Comparison of ENCODE assay signal across 16 mouse cellular contexts in the genomic region with DNA sequence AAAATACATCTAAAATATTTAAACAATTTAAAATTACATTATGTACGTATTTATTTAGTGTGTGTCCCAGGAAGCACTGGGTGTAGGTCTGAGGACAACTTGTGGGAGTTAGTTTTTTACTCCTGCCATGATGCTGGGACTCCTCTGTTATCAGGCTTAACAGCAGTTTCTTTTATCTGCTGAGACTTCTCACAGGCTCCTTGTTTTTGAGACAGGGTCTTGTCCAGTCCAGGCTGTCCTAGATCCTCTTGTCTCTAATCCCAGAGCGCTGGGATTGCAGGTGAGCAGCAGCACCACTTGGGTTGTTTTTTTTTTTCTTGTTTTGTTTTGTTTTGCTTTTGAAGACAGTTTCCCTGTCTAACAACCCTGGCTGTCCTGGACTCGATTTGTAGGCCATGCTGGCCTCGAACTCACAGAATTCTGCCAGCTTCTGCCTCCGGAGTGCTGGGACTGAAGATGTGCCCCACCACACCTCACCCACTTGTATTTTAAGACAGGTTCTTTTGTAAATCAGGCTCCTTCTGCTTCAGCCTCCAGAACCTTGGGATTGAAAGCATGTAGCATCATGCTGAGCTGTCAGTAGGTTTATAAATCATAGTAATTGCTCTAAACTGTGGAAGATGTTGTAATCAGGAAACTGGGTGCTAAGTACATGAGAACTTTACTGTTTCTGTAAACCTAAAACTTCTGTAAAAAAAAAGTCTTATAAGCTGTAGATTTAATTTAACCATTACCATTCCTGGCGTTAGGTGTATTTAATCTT. TPM values are rescaled to one million over a fixed set of nuclear protein-coding genes. Genes with fewer than 3 reads are reported as not detected.
DNase-seq lines count a peak whose midpoint lies in the region; ATAC-seq lines count a peak whose summit lies in the region.
"Had no signal": no experiment of that assay in that cellular context is flagged by ENCODE, and none has a peak within 500 bp of the region (broad histone marks: within the 10 kb centered on the region; RNA-seq: fewer than 3 reads in every experiment).

No protein-coding gene starts in this region.

- H3K27ac ChIP-seq in intestine, embryonic 16.5 days (ENCODE audit: low read length): 0 out of 2 replicates have a peak overlapping the region, but pooled peaks have one; percentile 18
- H3K27ac ChIP-seq in intestine, embryonic 15.5 days: no peak overlapping the region
- peak overlapping the region; percentile 97 for H3K27ac ChIP-seq in liver, embryonic 15.5 days (replicated peaks)

- H3K9me3 ChIP-seq in intestine, embryonic 16.5 days (ENCODE audit: control insufficient read depth, low read length): no peaks in the 10 kb centered on the region
- H3K9me3 ChIP-seq in intestine, embryonic 15.5 days: no peaks in the 10 kb centered on the region
- no peaks in the 10 kb centered on the region for H3K9me3 ChIP-seq in liver, embryonic 15.5 days (replicated peaks)

- ATAC-seq in intestine, embryonic 16.5 days: no peak
- no peak for ATAC-seq in intestine, embryonic 15.5 days
- no peak for ATAC-seq in liver, embryonic 15.5 days (ENCODE audit: insufficient read depth)

- peak; percentile 59 for DNase-seq in NIH3T3 (ENCODE audit: low read depth)
- peak; percentile 81 for DNase-seq in gonadal fat pad, adult 2 months (ENCODE audit: low read depth)
- DNase-seq in layer of hippocampus, postnatal 25 days (ENCODE audit: extremely low spot score in 1 of 2, low spot score in 1 of 2): no peak
- DNase-seq in ovary, postnatal 14 days (ENCODE audit: low spot score): no peak
- DNase-seq in left cerebral cortex, adult 11 months (ENCODE audit: low spot score): no peak
- DNase-seq: adrenal gland, adult 8-10 months; cerebellum, adult 11-12 months; embryo, embryonic 11 days; kidney, postnatal 4 days; thymus, postnatal 25 days had no signal

- H3K9ac ChIP-seq in intestine, embryonic 16.5 days (ENCODE audit: low read depth, low read length): no peak overlapping the region
- H3K9ac ChIP-seq in intestine, embryonic 15.5 days: no peak overlapping the region
- H3K9ac ChIP-seq in liver, embryonic 15.5 days: peak overlapping the region; percentile 16

- no peaks in the 10 kb centered on the region for H3K27me3 ChIP-seq in intestine, embryonic 16.5 days (replicated peaks; ENCODE audit: control insufficient read depth, insufficient read depth, low read length)
- H3K27me3 ChIP-seq in intestine, embryonic 15.5 days (replicated peaks): no peaks in the 10 kb centered on the region
- no peaks in the 10 kb centered on the region for H3K27me3 ChIP-seq in liver, embryonic 15.5 days

- H3K36me3 ChIP-seq in intestine, embryonic 16.5 days (ENCODE audit: control insufficient read depth, insufficient read depth, low read length): no peaks in the 10 kb centered on the region
- H3K36me3 ChIP-seq in intestine, embryonic 15.5 days: no peaks in the 10 kb centered on the region
- H3K36me3 ChIP-seq in liver, embryonic 15.5 days (replicated peaks): peaks cover 6% of the 10 kb centered on the region; the same call in 1 of the 2 replicates

- peaks cover 7% of the 10 kb centered on the region for H3K4me1 ChIP-seq in intestine, embryonic 16.5 days (ENCODE audit: control insufficient read depth, insufficient read depth, low read length)
- H3K4me1 ChIP-seq in intestine, embryonic 15.5 days (replicated peaks): no peaks in the 10 kb centered on the region; the same call in 1 of the 2 replicates
- H3K4me1 ChIP-seq in liver, embryonic 15.5 days (replicated peaks): peaks cover 62% of the 10 kb centered on the region

- H3K4me3 ChIP-seq in intestine, embryonic 16.5 days (ENCODE audit: low read length): no peak overlapping the region
- no peak overlapping the region for H3K4me3 ChIP-seq in intestine, embryonic 15.5 days (replicated peaks)
- peak overlapping the region; percentile 9 for H3K4me3 ChIP-seq in liver, embryonic 15.5 days (replicated peaks)

- no peak overlapping the region for H3K4me2 ChIP-seq in intestine, embryonic 16.5 days (ENCODE audit: low read depth, low read length)
- no peak overlapping the region for H3K4me2 ChIP-seq in intestine, embryonic 15.5 days (replicated peaks)
- H3K4me2 ChIP-seq in liver, embryonic 15.5 days: peak overlapping the region; percentile 42

- WGBS in intestine, embryonic 16.5 days: 80% methylated on average over 6 of the region's 6 CpGs
- WGBS in intestine, embryonic 15.5 days: 76% methylated on average over 6 of the region's 6 CpGs
- 49% methylated on average over 6 of the region's 6 CpGs for WGBS in liver, embryonic 15.5 days (ENCODE audit: insufficient replicate concordance)

RNA-seq across cellular contexts. Expression of gene Ube2r2, which starts 1.8 kb away (rescaled TPM):
- polyA plus RNA-seq in intestine, embryonic 16.5 days (2015; fragmentation: Nextera tagmentation; extraction: Ambion mirVana): 53.5 and 65.4 TPM in 2 replicates
- polyA plus RNA-seq in intestine, embryonic 15.5 days (2015; fragmentation: Nextera tagmentation; extraction: Ambion mirVana): 64.5 and 68.6 TPM in 2 replicates
- 40.4 and 46.0 TPM in 2 replicates for polyA plus RNA-seq in gonadal fat pad, adult 2 months (2012; rRNA removed)
- 45.4 and 47.8 TPM in 2 replicates for polyA plus RNA-seq in liver, embryonic 15.5 days (2015; fragmentation: Nextera tagmentation; extraction: Ambion mirVana)
- 10 to 100 TPM; 76.4 to 77.5 TPM for total RNA-seq in layer of hippocampus, postnatal 25 days (2021)

RNA-seq across cellular contexts. Expression of gene Nol6, which starts 9.5 kb away (rescaled TPM):
- polyA plus RNA-seq in intestine, embryonic 16.5 days (2015; fragmentation: Nextera tagmentation; extraction: Ambion mirVana): 20.0 and 21.8 TPM in 2 replicates
- polyA plus RNA-seq in intestine, embryonic 15.5 days (2015; fragmentation: Nextera tagmentation; extraction: Ambion mirVana): 21.7 and 21.8 TPM in 2 replicates
- polyA plus RNA-seq in gonadal fat pad, adult 2 months (2012; rRNA removed): 49.2 and 51.0 TPM in 2 replicates
- polyA plus RNA-seq in liver, embryonic 15.5 days (2015; fragmentation: Nextera tagmentation; extraction: Ambion mirVana): 9.2 and 9.7 TPM in 2 replicates
- 100 to 1,000 TPM; 101 to 103 TPM for total RNA-seq in layer of hippocampus, postnatal 25 days (2021)

RNA-seq across cellular contexts. Expression of gene Aqp3, which starts 35.7 kb away (rescaled TPM):
- polyA plus RNA-seq in intestine, embryonic 16.5 days (2015; fragmentation: Nextera tagmentation; extraction: Ambion mirVana): 4.4 and 4.5 TPM in 2 replicates
- polyA plus RNA-seq in intestine, embryonic 15.5 days (2015; fragmentation: Nextera tagmentation; extraction: Ambion mirVana): 2.3 and 2.8 TPM in 2 replicates
- 0.31 TPM in 1 of 2 replicates, not detected in the other for polyA plus RNA-seq in gonadal fat pad, adult 2 months (2012; rRNA removed)
- 12.3 and 12.8 TPM in 2 replicates for polyA plus RNA-seq in liver, embryonic 15.5 days (2015; fragmentation: Nextera tagmentation; extraction: Ambion mirVana)
- not detected for total RNA-seq in layer of hippocampus, postnatal 25 days (2021)
- total RNA-seq: gastrocnemius, adult 18-20 months; left cerebral cortex, postnatal 14 days; megakaryocyte progenitor cell, adult 5-6 weeks had no signal

Comparison
In these comparisons a context has a peak if more than half of its experiments do, and no peak if none do; other contexts are left out.
1. DNase-seq: peak in NIH3T3 (single experiment) and gonadal fat pad, adult 2 months (single experiment); none in layer of hippocampus, postnatal 25 days (0 of 2), ovary, postnatal 14 days (single experiment) and left cerebral cortex, adult 11 months (single experiment).